Mouse (Mus musculus): ENCODE data around the gene Cyp1b1. TPM values are rescaled to one million over a fixed set of nuclear protein-coding genes. Genes with fewer than 3 reads are reported as not detected.

The Cyp1b1 gene
- total and polyA plus RNA-seq, 2 experiments from 2014 or later, result 5.2 to 7.5 TPM

- ATAC-seq (no peak), DNase-seq (no peak)
- Histone ChIP-seq H3K36me3 (ENCODE audit: insufficient read depth) (no peaks in the 10 kb centered on the region), H3K9ac (peak overlapping the region; percentile 37; the same call in 1 of the 2 replicates), H3K4me2 (ENCODE audit: low read depth) (peak overlapping the region; percentile 93), H3K27ac (ENCODE audit: low read depth, low read length) (no peak overlapping the region), H3K4me1 (ENCODE audit: insufficient read depth) (peaks cover 9% of the 10 kb centered on the region; the same call in 1 of the 2 replicates), H3K9me3 (ENCODE audit: low read length) (no peaks in the 10 kb centered on the region), H3K4me3 (ENCODE audit: low read depth, low read length) (peak overlapping the region; percentile 44), H3K27me3 (ENCODE audit: insufficient read depth, low read length) (peaks cover 43% of the 10 kb centered on the region)
- WGBS, result 2% methylated on average over 16 of the region's 16 CpGs
- no peak for TF ChIP-seq CTCF (IDR thresholded peaks at IDR 0.05; ENCODE audit: low read depth)
These were observed 429 bp downstream of the Cyp1b1 start for GRCm38 (mm10) chr17:79714368-79714895.

- peak; percentile 63 for DNase-seq
- Histone ChIP-seq H3K9ac (peak overlapping the region; percentile 18; the same call in 1 of the 2 replicates), H3K36me3 (ENCODE audit: insufficient read depth) (no peaks in the 10 kb centered on the region), H3K27ac (ENCODE audit: low read depth, low read length) (no peak overlapping the region), H3K4me1 (ENCODE audit: insufficient read depth) (peaks cover 9% of the 10 kb centered on the region; the same call in 1 of the 2 replicates), H3K4me2 (ENCODE audit: low read depth) (peak overlapping the region; percentile 93), H3K9me3 (ENCODE audit: low read length) (no peaks in the 10 kb centered on the region), H3K4me3 (ENCODE audit: low read depth, low read length) (peak overlapping the region; percentile 44), H3K27me3 (ENCODE audit: insufficient read depth, low read length) (peaks cover 43% of the 10 kb centered on the region)
- no peak for TF ChIP-seq CTCF (IDR thresholded peaks at IDR 0.05; ENCODE audit: low read depth)
- peak; percentile 38 for ATAC-seq
- WGBS, result 2% methylated on average over 63 of the region's 63 CpGs
These were observed 1.1 kb downstream of the Cyp1b1 start for GRCm38 (mm10) chr17:79713643-79714367.

GRCm38 (mm10) chr17:79713276-79713642, 1.6 kb downstream of the Cyp1b1 start:
- WGBS, result under 1% methylated on average over 24 of the region's 24 CpGs
- ATAC-seq, result no peak
- Histone ChIP-seq H3K36me3 (ENCODE audit: insufficient read depth) (no peaks in the 10 kb centered on the region), H3K4me3 (ENCODE audit: low read depth, low read length) (peak overlapping the region; percentile 44), H3K27ac (ENCODE audit: low read depth, low read length) (no peak overlapping the region), H3K27me3 (ENCODE audit: insufficient read depth, low read length) (peaks cover 43% of the 10 kb centered on the region), H3K9ac (peak overlapping the region; percentile 18; the same call in 1 of the 2 replicates), H3K4me2 (ENCODE audit: low read depth) (peak overlapping the region; percentile 93), H3K9me3 (ENCODE audit: low read length) (no peaks in the 10 kb centered on the region), H3K4me1 (ENCODE audit: insufficient read depth) (peaks cover 9% of the 10 kb centered on the region; the same call in 1 of the 2 replicates)
- DNase-seq, result no peak
- no peak for TF ChIP-seq CTCF (IDR thresholded peaks at IDR 0.05; ENCODE audit: low read depth)

GRCm38 (mm10) chr17:79712536-79712935, 2.3 kb downstream of the Cyp1b1 start:
- Histone ChIP-seq H3K9ac (no peak overlapping the region), H3K4me1 (ENCODE audit: insufficient read depth) (peaks cover 9% of the 10 kb centered on the region; the same call in 1 of the 2 replicates), H3K36me3 (ENCODE audit: insufficient read depth) (no peaks in the 10 kb centered on the region), H3K9me3 (ENCODE audit: low read length) (no peaks in the 10 kb centered on the region), H3K27ac (ENCODE audit: low read depth, low read length) (no peak overlapping the region), H3K4me2 (ENCODE audit: low read depth) (no peak overlapping the region), H3K4me3 (ENCODE audit: low read depth, low read length) (peak overlapping the region; percentile 44; the same call in 1 of the 2 replicates), H3K27me3 (ENCODE audit: insufficient read depth, low read length) (peaks cover 43% of the 10 kb centered on the region)
- WGBS, result 4% methylated on average over 9 of the region's 9 CpGs
- no peak for DNase-seq
- no peak for ATAC-seq
- TF ChIP-seq CTCF (IDR thresholded peaks at IDR 0.05; ENCODE audit: low read depth), result no peak

GRCm38 (mm10) chr17:79711944-79712343, 2.9 kb downstream of the Cyp1b1 start:
- WGBS, result 19% methylated on average over 6 of the region's 6 CpGs
- Histone ChIP-seq H3K4me1 (ENCODE audit: insufficient read depth) (peaks cover 9% of the 10 kb centered on the region; the same call in 1 of the 2 replicates), H3K27me3 (ENCODE audit: insufficient read depth, low read length) (peaks cover 43% of the 10 kb centered on the region), H3K4me3 (ENCODE audit: low read depth, low read length) (no peak overlapping the region), H3K9ac (no peak overlapping the region), H3K27ac (ENCODE audit: low read depth, low read length) (no peak overlapping the region), H3K9me3 (ENCODE audit: low read length) (no peaks in the 10 kb centered on the region), H3K4me2 (ENCODE audit: low read depth) (no peak overlapping the region), H3K36me3 (ENCODE audit: insufficient read depth) (no peaks in the 10 kb centered on the region)
- ATAC-seq (no peak), DNase-seq (no peak)
- no peak for TF ChIP-seq CTCF (IDR thresholded peaks at IDR 0.05; ENCODE audit: low read depth)

GRCm38 (mm10) chr17:79710246-79710842, 4.5 kb downstream of the Cyp1b1 start:
- no peak overlapping the region for H3K4me2 ChIP-seq (ENCODE audit: low read depth)
- no peaks in the 10 kb centered on the region for H3K36me3 ChIP-seq (ENCODE audit: insufficient read depth)
- peaks cover 42% of the 10 kb centered on the region for H3K27me3 ChIP-seq (ENCODE audit: insufficient read depth, low read length)
- WGBS, result 17% methylated on average over 15 of the region's 15 CpGs
- no peak overlapping the region for H3K27ac ChIP-seq (ENCODE audit: low read depth, low read length)
- no peak for TF ChIP-seq CTCF (IDR thresholded peaks at IDR 0.05; ENCODE audit: low read depth)
- H3K4me3 ChIP-seq (ENCODE audit: low read depth, low read length), result no peak overlapping the region
- peaks cover 7% of the 10 kb centered on the region; the same call in 1 of the 2 replicates for H3K4me1 ChIP-seq (ENCODE audit: insufficient read depth)
- ATAC-seq, result no peak
- H3K9me3 ChIP-seq (ENCODE audit: low read length), result no peaks in the 10 kb centered on the region
- H3K9ac ChIP-seq, result no peak overlapping the region
- DNase-seq, result no peak

GRCm38 (mm10) chr17:79709718-79710117, 5.1 kb downstream of the Cyp1b1 start:
- no peak overlapping the region for H3K4me2 ChIP-seq (ENCODE audit: low read depth)
- no peaks in the 10 kb centered on the region for H3K9me3 ChIP-seq (ENCODE audit: low read length)
- H3K4me1 ChIP-seq (ENCODE audit: insufficient read depth), result 0 out of 2 replicates have a peak, but pooled peaks cover 5% of the 10 kb centered on the region
- ATAC-seq, result no peak
- no peak for DNase-seq
- WGBS, result 42% methylated on average over 1 of the region's 1 CpGs
- no peak overlapping the region for H3K27ac ChIP-seq (ENCODE audit: low read depth, low read length)
- no peak for TF ChIP-seq CTCF (IDR thresholded peaks at IDR 0.05; ENCODE audit: low read depth)
- H3K36me3 ChIP-seq (ENCODE audit: insufficient read depth), result no peaks in the 10 kb centered on the region
- H3K9ac ChIP-seq, result no peak overlapping the region
- H3K27me3 ChIP-seq (ENCODE audit: insufficient read depth, low read length), result peaks cover 36% of the 10 kb centered on the region
- H3K4me3 ChIP-seq (ENCODE audit: low read depth, low read length), result no peak overlapping the region
